Mouse (Mus musculus) kidney, adult 2 months (tissue): Measurements from ENCODE around the gene Sult6b2.

Experiments used
- CTCF ChIP-seq: fragments of 200-500 bp; conservative IDR thresholded peaks from 2 replicates; pipeline ENCODE4 v1.5.1; 2011; ENCODE audit warnings: low read depth, mild to moderate bottlenecking, control low read depth, low read length, moderate library complexity, mixed read lengths; ENCODE audit not compliant: insufficient read depth, insufficient read length
- POLR2A ChIP-seq: fragments of 200-500 bp; IDR thresholded peaks from one replicate; pipeline ENCODE4 v1.6.1; 2011; ENCODE audit warnings: low read depth, low read length, control low read depth

GRCm38 (mm10) chr6:142771643-142772042, 32.7 kb downstream of the Sult6b2 start:
- no peak for TF ChIP-seq CTCF
- TF ChIP-seq POLR2A = no peak
